Mouse (Mus musculus): ENCODE data around the gene Lysmd3. TPM values are rescaled to one million over a fixed set of nuclear protein-coding genes. Genes with fewer than 3 reads are reported as not detected.

Lysmd3 gene
- polyA plus RNA-seq (2015; fragmentation: Illumina TruSeq; extraction: RNeasy Lipid Tissue Mini Kit (QIAGEN cat#74804); ENCODE audit: insufficient read depth, low read depth, low replicate concordance) = 3.5 TPM

DNA sequence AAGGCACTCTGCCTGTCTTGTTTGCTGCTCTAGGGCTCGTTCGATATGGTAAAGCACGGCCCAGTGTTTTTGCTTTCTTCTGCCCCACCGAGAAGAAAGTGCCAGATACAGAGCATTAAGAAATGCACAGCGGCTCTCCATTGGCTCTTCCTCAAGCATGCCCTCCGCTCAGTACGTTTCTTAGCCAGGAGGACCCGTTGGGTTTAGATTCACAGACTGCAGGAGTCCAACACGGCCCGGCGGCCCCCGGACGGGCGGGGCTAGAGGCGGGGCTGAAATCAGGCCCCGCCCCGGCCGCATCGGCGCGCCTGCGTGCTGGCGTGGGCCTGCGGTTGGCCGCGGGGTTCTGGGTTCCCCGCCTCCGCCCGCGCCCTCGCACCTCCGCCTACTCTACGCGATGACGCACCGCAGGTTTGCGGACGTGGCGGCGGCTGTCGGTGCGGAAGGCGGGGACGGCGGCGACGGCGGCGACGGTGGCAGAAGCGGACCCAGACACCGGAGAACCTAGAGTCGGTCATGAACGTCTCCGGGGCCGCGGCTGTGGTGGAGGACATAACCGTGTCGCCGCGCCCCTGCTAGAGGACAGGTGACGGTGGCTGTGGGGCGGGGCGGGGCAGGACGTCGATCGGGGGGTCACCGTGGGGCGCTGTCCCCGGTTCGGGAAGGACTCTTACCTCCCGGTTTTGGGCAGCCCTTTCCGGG lies at the start of gene Lysmd3:
TSS of gene Lysmd3 (plus strand) at position 313 of the 702 bp plus-strand sequence.

DNA sequence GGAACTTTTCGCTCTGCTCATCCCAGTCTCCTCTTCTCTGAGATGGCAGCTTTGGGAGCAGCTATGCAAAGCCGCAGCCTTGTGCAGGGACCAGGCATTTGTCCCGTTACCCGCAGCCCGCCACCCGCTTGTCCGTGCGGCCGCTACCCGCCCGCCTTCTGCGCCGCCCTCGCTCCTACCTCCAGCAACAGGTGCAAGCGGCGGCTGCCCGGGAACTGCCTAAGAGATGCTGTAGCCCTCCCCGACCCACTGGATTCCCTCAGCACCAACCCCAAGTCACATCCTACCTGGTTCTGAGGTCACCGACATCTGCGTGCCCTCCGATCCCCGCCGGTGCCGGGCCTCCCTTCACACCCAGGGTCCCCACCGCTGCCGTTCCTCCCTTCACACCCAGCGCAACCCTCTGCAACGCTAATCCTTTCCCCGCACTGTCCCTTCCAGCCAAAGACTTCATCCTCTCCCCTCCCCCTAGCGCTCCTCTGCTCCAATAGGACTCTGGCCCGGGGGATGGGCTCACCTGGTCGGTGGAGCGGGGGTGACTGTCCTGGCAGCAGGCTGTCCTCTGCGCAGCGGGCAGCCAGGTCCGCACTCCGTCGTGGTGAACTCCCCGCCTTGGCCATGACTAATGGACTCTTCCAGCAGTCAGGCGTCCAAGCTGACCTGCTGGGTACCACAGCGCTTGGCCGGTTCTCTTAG lies 24.6 kb upstream of the Lysmd3 start, which contains the start of gene Adgrv1:
TSS of gene Adgrv1 (minus strand) at position 435 of the 696 bp plus-strand sequence.

DNA sequence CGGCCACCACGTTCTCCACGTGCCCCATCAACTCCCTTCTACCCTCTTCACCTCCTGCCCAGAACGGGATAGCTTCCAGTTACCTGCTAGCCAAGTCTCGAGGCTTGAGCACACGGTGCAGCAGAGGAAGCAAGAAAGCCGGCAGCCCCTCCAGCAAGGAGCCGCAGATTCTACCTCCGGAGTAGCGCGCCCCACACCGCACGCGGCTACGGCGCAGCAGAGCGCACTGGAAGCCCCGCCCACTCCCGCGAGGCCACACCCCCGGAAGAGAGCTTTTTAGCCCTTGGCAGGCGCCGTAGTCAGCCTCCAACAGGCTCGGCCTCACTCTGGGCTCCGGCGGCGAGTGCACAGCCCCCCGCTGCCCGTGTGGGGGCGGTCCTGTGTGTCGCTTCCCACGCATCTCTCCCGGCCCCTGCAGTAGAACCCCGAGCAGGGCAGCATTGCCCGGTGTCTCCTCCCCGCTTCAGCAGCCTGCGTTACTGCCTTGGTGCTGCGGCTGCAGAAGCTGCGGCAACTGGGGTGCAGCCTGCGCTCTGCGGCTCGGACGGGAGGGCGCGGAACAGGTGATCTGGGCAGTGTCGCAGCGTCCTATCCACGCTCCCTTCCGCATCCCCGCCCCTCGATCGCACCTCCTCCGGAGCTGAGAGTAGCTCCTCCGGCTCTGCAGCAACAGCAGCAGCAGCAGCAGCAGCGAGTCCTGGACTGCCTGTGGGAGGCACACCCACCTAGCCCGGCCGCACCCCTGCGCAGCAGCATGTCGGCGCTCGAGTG lies 53.5 kb downstream of the Lysmd3 start, which contains the start of the genes Polr3g and Mblac2:
TSS of gene Polr3g (minus strand) at position 239 of the 771 bp plus-strand sequence.
TSS of gene Mblac2 (plus strand) at position 567 of the 771 bp plus-strand sequence.

Other genes starting within 250 kb of the Lysmd3 start
- gene Adgrv1, start 24.5 kb upstream of the Lysmd3 start, polyA plus RNA-seq (2015; fragmentation: Illumina TruSeq; extraction: RNeasy Lipid Tissue Mini Kit (QIAGEN cat#74804); ENCODE audit: insufficient read depth, low read depth, low replicate concordance) = 0.33 TPM
- 1.6 TPM for gene Polr3g, start 53.4 kb downstream of the Lysmd3 start, polyA plus RNA-seq (2015; fragmentation: Illumina TruSeq; extraction: RNeasy Lipid Tissue Mini Kit (QIAGEN cat#74804); ENCODE audit: insufficient read depth, low read depth, low replicate concordance)
- 1.3 TPM for gene Mblac2, start 53.7 kb downstream of the Lysmd3 start, polyA plus RNA-seq (2015; fragmentation: Illumina TruSeq; extraction: RNeasy Lipid Tissue Mini Kit (QIAGEN cat#74804); ENCODE audit: insufficient read depth, low read depth, low replicate concordance)
- 26.5 TPM for gene Cetn3, start 125.4 kb downstream of the Lysmd3 start, polyA plus RNA-seq (2015; fragmentation: Illumina TruSeq; extraction: RNeasy Lipid Tissue Mini Kit (QIAGEN cat#74804); ENCODE audit: insufficient read depth, low read depth, low replicate concordance)